Mouse (Mus musculus): ENCODE results near the gene Wfdc2. TPM values are rescaled to one million over a fixed set of nuclear protein-coding genes. Genes with fewer than 3 reads are reported as not detected.
"Not testable (repeated sequence)": the region's sequence is repeated elsewhere in the genome, so short reads cannot be mapped to it uniquely, and the experiment has no call there.

Wfdc2 gene
- polyA plus RNA-seq, 1 experiment from 2014 or later = 2.5 TPM

GRCm38 (mm10) chr2:164593494-164593893 lies 31.3 kb downstream of the Wfdc2 start, which contains the start of gene Eppin:
Gene Eppin, minus strand, starts transcription at chr2:164593594.
- no peaks in the 10 kb centered on the region for H3K36me3 ChIP-seq (ENCODE audit: control insufficient read depth, insufficient read depth, low read length)
- no peak within 1 kb of the TSS for H3K27ac ChIP-seq (ENCODE audit: low read length)
- no peak within 1 kb of the TSS for H3K4me3 ChIP-seq (ENCODE audit: low read depth, low read length)
- no peak for ATAC-seq
- H3K27me3 ChIP-seq (ENCODE audit: control insufficient read depth, insufficient read depth, low read depth, low read length) = no peaks in the 10 kb centered on the region
- H3K9me3 ChIP-seq (replicated peaks; ENCODE audit: control insufficient read depth, low read length, poor library complexity, severe bottlenecking) = no peaks in the 10 kb centered on the region
- H3K9ac ChIP-seq (ENCODE audit: low read depth, low read length) = no peak within 1 kb of the TSS
- H3K4me2 ChIP-seq (ENCODE audit: low read length) = no peak within 1 kb of the TSS
- H3K4me1 ChIP-seq (ENCODE audit: control insufficient read depth, insufficient read depth, low read length) = no peaks in the 10 kb centered on the region
- WGBS = 80% methylated on average over 4 of the region's 4 CpGs

- Histone ChIP-seq H3K4me1 (ENCODE audit: control insufficient read depth, insufficient read depth, low read length) (no peaks in the 10 kb centered on the region), H3K4me2 (ENCODE audit: low read length) (no peak overlapping the region), H3K9me3 (replicated peaks; ENCODE audit: control insufficient read depth, low read length, poor library complexity, severe bottlenecking) (no peaks in the 10 kb centered on the region), H3K27ac (ENCODE audit: low read length) (no peak overlapping the region), H3K4me3 (ENCODE audit: low read depth, low read length) (no peak overlapping the region), H3K27me3 (ENCODE audit: control insufficient read depth, insufficient read depth, low read depth, low read length) (no peaks in the 10 kb centered on the region), H3K36me3 (ENCODE audit: control insufficient read depth, insufficient read depth, low read length) (no peaks in the 10 kb centered on the region), H3K9ac (ENCODE audit: low read depth, low read length) (no peak overlapping the region)
- 71% methylated on average over 3 of the region's 3 CpGs for WGBS
- no peak for ATAC-seq
Measured at GRCm38 (mm10) chr2:164600179-164600578, 38.0 kb downstream of the Wfdc2 start.

GRCm38 (mm10) chr2:164603482-164603881 lies 41.3 kb downstream of the Wfdc2 start:
- WGBS = 93% methylated on average over 3 of the region's 3 CpGs
- Histone ChIP-seq H3K4me3 (ENCODE audit: low read depth, low read length) (no peak overlapping the region), H3K4me1 (ENCODE audit: control insufficient read depth, insufficient read depth, low read length) (no peaks in the 10 kb centered on the region), H3K27ac (ENCODE audit: low read length) (no peak overlapping the region), H3K4me2 (ENCODE audit: low read length) (no peak overlapping the region), H3K27me3 (ENCODE audit: control insufficient read depth, insufficient read depth, low read depth, low read length) (no peaks in the 10 kb centered on the region), H3K9me3 (replicated peaks; ENCODE audit: control insufficient read depth, low read length, poor library complexity, severe bottlenecking) (no peaks in the 10 kb centered on the region), H3K36me3 (ENCODE audit: control insufficient read depth, insufficient read depth, low read length) (no peaks in the 10 kb centered on the region), H3K9ac (ENCODE audit: low read depth, low read length) (no peak overlapping the region)
- no peak for ATAC-seq

DNA sequence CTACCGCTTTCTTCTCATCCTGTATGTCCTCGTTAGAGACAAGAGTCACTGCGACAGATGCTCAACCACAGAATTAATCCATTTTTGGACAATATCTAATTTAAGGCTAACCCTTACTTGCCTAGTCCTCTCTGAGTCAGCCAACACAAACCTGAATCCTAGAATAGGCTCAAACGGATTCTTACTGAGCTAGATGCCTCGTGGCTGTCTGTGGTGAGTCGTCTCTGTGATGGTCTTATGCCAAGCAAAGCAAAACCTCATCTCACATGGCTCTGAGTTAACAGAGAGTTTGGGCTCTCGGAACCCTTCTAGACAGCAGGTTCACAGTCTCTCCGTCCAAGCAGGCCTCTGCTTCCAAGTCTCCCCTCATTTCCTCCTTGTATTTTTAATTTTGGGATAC lies 42.2 kb downstream of the Wfdc2 start:
- Histone ChIP-seq H3K4me2 (ENCODE audit: low read length) (no peak overlapping the region), H3K9me3 (replicated peaks; ENCODE audit: control insufficient read depth, low read length, poor library complexity, severe bottlenecking) (no peaks in the 10 kb centered on the region), H3K36me3 (ENCODE audit: control insufficient read depth, insufficient read depth, low read length) (no peaks in the 10 kb centered on the region), H3K27me3 (ENCODE audit: control insufficient read depth, insufficient read depth, low read depth, low read length) (no peaks in the 10 kb centered on the region), H3K9ac (ENCODE audit: low read depth, low read length) (no peak overlapping the region), H3K4me1 (ENCODE audit: control insufficient read depth, insufficient read depth, low read length) (no peaks in the 10 kb centered on the region), H3K4me3 (ENCODE audit: low read depth, low read length) (no peak overlapping the region), H3K27ac (ENCODE audit: low read length) (no peak overlapping the region)
- no peak for ATAC-seq
- 86% methylated on average over 8 of the region's 8 CpGs for WGBS

- Histone ChIP-seq H3K36me3 (ENCODE audit: control insufficient read depth, insufficient read depth, low read length) (no peaks in the 10 kb centered on the region), H3K4me2 (ENCODE audit: low read length) (no peak overlapping the region), H3K9ac (ENCODE audit: low read depth, low read length) (no peak overlapping the region), H3K4me3 (ENCODE audit: low read depth, low read length) (no peak overlapping the region), H3K4me1 (ENCODE audit: control insufficient read depth, insufficient read depth, low read length) (no peaks in the 10 kb centered on the region), H3K9me3 (replicated peaks; ENCODE audit: control insufficient read depth, low read length, poor library complexity, severe bottlenecking) (no peaks in the 10 kb centered on the region), H3K27ac (ENCODE audit: low read length) (no peak overlapping the region), H3K27me3 (ENCODE audit: control insufficient read depth, insufficient read depth, low read depth, low read length) (no peaks in the 10 kb centered on the region)
- WGBS = 83% methylated on average over 6 of the region's 6 CpGs
- no peak for ATAC-seq
Measured at GRCm38 (mm10) chr2:164608781-164609180, 46.6 kb downstream of the Wfdc2 start.

DNA sequence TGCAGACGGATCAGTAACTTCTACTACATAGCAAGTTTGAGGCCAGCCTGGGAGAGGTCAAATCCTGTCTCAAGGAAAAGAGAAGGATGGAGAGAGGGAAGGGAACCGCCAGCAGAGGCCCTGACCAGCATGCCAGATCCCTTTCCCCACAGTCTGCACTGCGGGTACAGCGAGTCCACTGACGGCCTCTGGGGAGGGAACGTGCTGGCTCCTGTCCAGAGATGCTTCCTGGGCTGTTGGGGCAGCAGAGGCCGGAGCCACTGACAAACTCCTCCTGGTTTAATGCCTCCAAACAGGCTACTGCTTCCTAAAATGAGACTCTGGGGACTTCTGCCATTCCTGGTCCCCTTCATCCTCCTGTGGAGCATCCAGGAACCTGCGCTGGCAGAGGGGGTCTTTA lies 51.3 kb downstream of the Wfdc2 start, which contains the start of the genes Wfdc6b and Wfdc8:
Gene Wfdc6b, plus strand, starts transcription at position 52 of the 400 bp plus-strand sequence.
Gene Wfdc8, minus strand, starts transcription at position 156 of the 400 bp plus-strand sequence.
- WGBS = 60% methylated on average over 8 of the region's 8 CpGs
- not testable (repeated sequence) for H3K4me1 ChIP-seq (ENCODE audit: control insufficient read depth, insufficient read depth, low read length); H3K4me2 ChIP-seq (ENCODE audit: low read length); H3K27me3 ChIP-seq (ENCODE audit: control insufficient read depth, insufficient read depth, low read depth, low read length); H3K36me3 ChIP-seq (ENCODE audit: control insufficient read depth, insufficient read depth, low read length); H3K4me3 ChIP-seq (ENCODE audit: low read depth, low read length); H3K9me3 ChIP-seq (replicated peaks; ENCODE audit: control insufficient read depth, low read length, poor library complexity, severe bottlenecking); ATAC-seq; H3K27ac ChIP-seq (ENCODE audit: low read length); H3K9ac ChIP-seq (ENCODE audit: low read depth, low read length)

DNA sequence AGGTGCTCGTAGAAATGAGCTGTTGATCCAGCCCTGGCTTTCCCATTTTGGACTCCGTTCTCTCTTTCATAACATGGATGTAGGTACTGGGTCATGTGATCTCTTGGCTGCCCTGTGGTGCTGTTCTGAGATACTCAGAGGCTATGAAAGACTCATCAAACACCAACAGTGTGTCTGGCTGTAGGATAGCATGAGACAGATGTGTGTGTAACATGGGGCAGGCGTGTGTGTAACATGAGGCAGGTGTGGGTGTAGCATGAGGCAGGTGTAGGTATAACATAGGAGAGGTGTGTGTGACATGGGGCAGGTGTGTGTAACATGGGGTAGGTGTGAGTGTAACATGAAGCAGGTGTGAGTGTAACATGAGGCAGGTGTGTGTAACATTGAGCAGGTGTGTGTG lies 53.2 kb downstream of the Wfdc2 start:
- Histone ChIP-seq H3K27me3 (ENCODE audit: control insufficient read depth, insufficient read depth, low read depth, low read length) (no peaks in the 10 kb centered on the region), H3K36me3 (ENCODE audit: control insufficient read depth, insufficient read depth, low read length) (no peaks in the 10 kb centered on the region), H3K4me3 (ENCODE audit: low read depth, low read length) (no peak overlapping the region), H3K9ac (ENCODE audit: low read depth, low read length) (no peak overlapping the region), H3K4me1 (ENCODE audit: control insufficient read depth, insufficient read depth, low read length) (no peaks in the 10 kb centered on the region), H3K4me2 (ENCODE audit: low read length) (no peak overlapping the region), H3K9me3 (replicated peaks; ENCODE audit: control insufficient read depth, low read length, poor library complexity, severe bottlenecking) (no peaks in the 10 kb centered on the region), H3K27ac (ENCODE audit: low read length) (no peak overlapping the region)
- 91% methylated on average over 3 of the region's 3 CpGs for WGBS
- ATAC-seq = no peak

Other genes starting within 250 kb of the Wfdc2 start
- not detected in 2 replicates for gene Svs6, start 245.7 kb upstream of the Wfdc2 start, polyA plus RNA-seq (2015; fragmentation: Nextera tagmentation; extraction: Ambion mirVana)
- not detected in 2 replicates for gene Svs5, start 229.7 kb upstream of the Wfdc2 start, polyA plus RNA-seq (2015; fragmentation: Nextera tagmentation; extraction: Ambion mirVana)
- gene Slpi, start 173.3 kb upstream of the Wfdc2 start, polyA plus RNA-seq (2015; fragmentation: Nextera tagmentation; extraction: Ambion mirVana) = not detected in 2 replicates
- gene Rbpjl, start 159.3 kb upstream of the Wfdc2 start, polyA plus RNA-seq (2015; fragmentation: Nextera tagmentation; extraction: Ambion mirVana) = 0.04 TPM in 1 of 2 replicates, not detected in the other
- 0.93 and 1.1 TPM in 2 replicates for gene Matn4, start 157.3 kb upstream of the Wfdc2 start, polyA plus RNA-seq (2015; fragmentation: Nextera tagmentation; extraction: Ambion mirVana)
- gene Sdc4, start 118.5 kb upstream of the Wfdc2 start, polyA plus RNA-seq (2015; fragmentation: Nextera tagmentation; extraction: Ambion mirVana) = 6.3 and 8.7 TPM in 2 replicates
- 86.7 and 90.0 TPM in 2 replicates for gene Sys1, start 105.4 kb upstream of the Wfdc2 start, polyA plus RNA-seq (2015; fragmentation: Nextera tagmentation; extraction: Ambion mirVana)
- gene Gm20458, start 101.4 kb upstream of the Wfdc2 start, polyA plus RNA-seq (2015; fragmentation: Nextera tagmentation; extraction: Ambion mirVana) = 7.5 and 8.2 TPM in 2 replicates
- not detected in 2 replicates for gene Trp53tg5, start 88.7 kb upstream of the Wfdc2 start, polyA plus RNA-seq (2015; fragmentation: Nextera tagmentation; extraction: Ambion mirVana)
- gene Dbndd2, start 76.3 kb upstream of the Wfdc2 start, polyA plus RNA-seq (2015; fragmentation: Nextera tagmentation; extraction: Ambion mirVana) = 16.6 and 17.8 TPM in 2 replicates
- gene Pigt, start 64.9 kb upstream of the Wfdc2 start, polyA plus RNA-seq (2015; fragmentation: Nextera tagmentation; extraction: Ambion mirVana) = 87.7 and 97.0 TPM in 2 replicates
- not detected in 2 replicates for gene Spint3, start 11.0 kb downstream of the Wfdc2 start, polyA plus RNA-seq (2015; fragmentation: Nextera tagmentation; extraction: Ambion mirVana)
- gene Wfdc6a, start 23.0 kb downstream of the Wfdc2 start, polyA plus RNA-seq (2015; fragmentation: Nextera tagmentation; extraction: Ambion mirVana) = not detected in 2 replicates
- not detected in 2 replicates for gene Eppin, start 31.2 kb downstream of the Wfdc2 start, polyA plus RNA-seq (2015; fragmentation: Nextera tagmentation; extraction: Ambion mirVana)
- not detected in 2 replicates for gene Wfdc6b, start 51.1 kb downstream of the Wfdc2 start, polyA plus RNA-seq (2015; fragmentation: Nextera tagmentation; extraction: Ambion mirVana)
- gene Wfdc8, start 51.2 kb downstream of the Wfdc2 start, polyA plus RNA-seq (2015; fragmentation: Nextera tagmentation; extraction: Ambion mirVana) = not detected in 2 replicates
- gene Wfdc16, start 76.4 kb downstream of the Wfdc2 start, polyA plus RNA-seq (2015; fragmentation: Nextera tagmentation; extraction: Ambion mirVana) = not detected in 2 replicates
- gene Wfdc10, start 93.6 kb downstream of the Wfdc2 start, polyA plus RNA-seq (2015; fragmentation: Nextera tagmentation; extraction: Ambion mirVana) = not detected in 2 replicates
- gene Wfdc9, start 94.2 kb downstream of the Wfdc2 start, polyA plus RNA-seq (2015; fragmentation: Nextera tagmentation; extraction: Ambion mirVana) = not detected in 2 replicates
- not detected in 2 replicates for gene Wfdc11, start 111.7 kb downstream of the Wfdc2 start, polyA plus RNA-seq (2015; fragmentation: Nextera tagmentation; extraction: Ambion mirVana)
- gene Wfdc13, start 122.7 kb downstream of the Wfdc2 start, polyA plus RNA-seq (2015; fragmentation: Nextera tagmentation; extraction: Ambion mirVana) = not detected in 2 replicates
- not detected in 2 replicates for gene Spint4, start 136.1 kb downstream of the Wfdc2 start, polyA plus RNA-seq (2015; fragmentation: Nextera tagmentation; extraction: Ambion mirVana)
- not detected in 2 replicates for gene Spint5, start 152.9 kb downstream of the Wfdc2 start, polyA plus RNA-seq (2015; fragmentation: Nextera tagmentation; extraction: Ambion mirVana)
- 1.5 and 1.7 TPM in 2 replicates for gene Wfdc3, start 183.5 kb downstream of the Wfdc2 start, polyA plus RNA-seq (2015; fragmentation: Nextera tagmentation; extraction: Ambion mirVana)
- 55.1 and 58.4 TPM in 2 replicates for gene Dnttip1, start 183.6 kb downstream of the Wfdc2 start, polyA plus RNA-seq (2015; fragmentation: Nextera tagmentation; extraction: Ambion mirVana)
- gene Ube2c, start 207.5 kb downstream of the Wfdc2 start, polyA plus RNA-seq (2015; fragmentation: Nextera tagmentation; extraction: Ambion mirVana) = 35.4 and 45.7 TPM in 2 replicates
- gene Tnnc2, start 217.6 kb downstream of the Wfdc2 start, polyA plus RNA-seq (2015; fragmentation: Nextera tagmentation; extraction: Ambion mirVana) = 0.43 TPM in 1 of 2 replicates, not detected in the other
- 35.3 and 41.4 TPM in 2 replicates for gene Snx21, start 223.4 kb downstream of the Wfdc2 start, polyA plus RNA-seq (2015; fragmentation: Nextera tagmentation; extraction: Ambion mirVana)
- 17.8 and 19.6 TPM in 2 replicates for gene Acot8, start 242.5 kb downstream of the Wfdc2 start, polyA plus RNA-seq (2015; fragmentation: Nextera tagmentation; extraction: Ambion mirVana)
- gene Zswim3, start 242.7 kb downstream of the Wfdc2 start, polyA plus RNA-seq (2015; fragmentation: Nextera tagmentation; extraction: Ambion mirVana) = 17.0 and 17.4 TPM in 2 replicates